In the genomic region with DNA sequence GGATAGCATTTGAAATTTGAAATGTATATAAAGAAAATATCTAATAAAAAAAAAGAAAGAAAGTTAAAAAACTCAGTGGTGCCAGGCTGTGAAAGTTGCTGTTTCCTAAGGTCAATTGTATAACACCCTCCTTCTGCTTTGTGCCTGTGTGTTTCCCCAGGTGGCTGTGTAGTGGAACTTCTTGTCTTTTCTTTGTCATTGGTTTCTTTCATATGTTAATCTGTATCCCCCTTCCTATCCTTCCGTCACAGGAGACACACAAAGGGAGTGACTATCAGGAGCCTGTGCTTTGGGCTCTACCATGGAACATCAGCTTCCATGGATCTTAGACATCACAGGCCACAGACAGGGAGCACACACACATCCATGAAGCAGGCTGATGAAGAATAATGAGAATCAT, we compare ENCODE assay signal across 12 mouse cellular contexts.
"Had no signal": no experiment of that assay in that cellular context is flagged by ENCODE, and none has a peak within 500 bp of the region (broad histone marks: within the 10 kb centered on the region; RNA-seq: fewer than 3 reads in every experiment).

No protein-coding gene starts in this region.

- DNase-seq: left cerebral cortex, postnatal 4 days; liver; liver, embryonic 13.5 days; liver, postnatal 0 days; lung, adult 18-20 months; lung, adult 2 months; lung, embryonic 14.5 days; lung, postnatal 10 days; lung, postnatal 14 days; lung, postnatal 36 days; lung, postnatal 4 days; midbrain, embryonic 14.5 days had no signal
